Mouse (Mus musculus): ENCODE data around the gene Scaper. TPM values are rescaled to one million over a fixed set of nuclear protein-coding genes. Genes with fewer than 3 reads are reported as not detected.
A peak's percentile ranks its signal among the peaks of the same experiment; 100 is the strongest.

The Scaper gene
- polyA plus RNA-seq, 1 experiment from 2014 or later, result 20.5 TPM

DNA sequence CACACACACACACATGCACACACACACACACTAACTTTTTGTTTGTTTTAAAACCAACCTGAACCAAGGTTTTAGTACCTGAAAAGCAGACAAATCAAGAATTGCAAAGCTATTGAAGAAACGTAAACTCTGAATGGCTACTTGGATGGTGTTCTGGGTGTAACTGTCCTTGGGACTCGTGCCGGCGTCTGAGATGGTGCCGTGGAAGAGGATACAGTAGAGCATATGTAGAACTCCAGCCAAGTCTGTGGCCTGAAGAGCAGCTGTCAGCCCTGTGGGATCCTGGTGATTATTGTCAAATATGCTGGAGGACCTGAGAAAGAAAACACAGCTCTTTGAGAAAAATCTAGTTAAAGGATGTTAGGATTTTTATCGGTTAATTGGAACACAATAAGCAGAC is 351.8 kb downstream of the Scaper start:
- Histone ChIP-seq H3K36me3 (no peaks in the 10 kb centered on the region; the same call in 1 of the 2 replicates), H3K4me3 (no peak overlapping the region), H3K9ac (replicated peaks) (no peak overlapping the region), H3K27me3 (no peaks in the 10 kb centered on the region), H3K9me3 (no peaks in the 10 kb centered on the region), H3K4me2 (replicated peaks) (no peak overlapping the region), H3K27ac (replicated peaks) (no peak overlapping the region), H3K4me1 (no peaks in the 10 kb centered on the region)
- WGBS, result 93% methylated on average over 6 of the region's 6 CpGs
- no peak for ATAC-seq (ENCODE audit: low FRiP score, low read depth)

DNA sequence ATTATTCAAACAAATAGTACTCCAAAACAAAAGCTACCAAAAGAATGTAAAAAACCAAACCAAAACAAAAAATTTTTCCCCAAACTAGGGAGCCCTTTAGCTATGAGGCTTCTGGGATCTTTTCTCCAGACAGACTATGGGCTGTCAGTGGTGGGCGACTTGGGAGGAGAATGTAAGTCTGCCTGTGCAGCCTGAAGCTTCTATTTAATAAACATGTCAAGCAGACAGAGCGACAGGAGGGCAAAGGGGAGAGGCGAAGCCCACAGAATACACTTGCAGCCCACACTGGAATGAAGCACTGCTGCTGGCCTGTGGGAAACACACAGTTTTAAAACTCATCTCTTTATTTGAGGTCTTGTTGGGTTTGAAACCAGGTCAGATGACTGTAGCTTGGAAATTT is 356.5 kb downstream of the Scaper start:
- H3K9ac ChIP-seq (replicated peaks), result no peak overlapping the region
- WGBS, result 39% methylated on average over 3 of the region's 3 CpGs
- H3K27me3 ChIP-seq, result no peaks in the 10 kb centered on the region
- no peaks in the 10 kb centered on the region for H3K9me3 ChIP-seq
- no peak for ATAC-seq (ENCODE audit: low FRiP score, low read depth)
- H3K4me2 ChIP-seq (replicated peaks), result no peak overlapping the region
- H3K27ac ChIP-seq (replicated peaks), result no peak overlapping the region
- no peak overlapping the region for H3K4me3 ChIP-seq
- H3K4me1 ChIP-seq, result no peaks in the 10 kb centered on the region
- H3K36me3 ChIP-seq, result no peaks in the 10 kb centered on the region

DNA sequence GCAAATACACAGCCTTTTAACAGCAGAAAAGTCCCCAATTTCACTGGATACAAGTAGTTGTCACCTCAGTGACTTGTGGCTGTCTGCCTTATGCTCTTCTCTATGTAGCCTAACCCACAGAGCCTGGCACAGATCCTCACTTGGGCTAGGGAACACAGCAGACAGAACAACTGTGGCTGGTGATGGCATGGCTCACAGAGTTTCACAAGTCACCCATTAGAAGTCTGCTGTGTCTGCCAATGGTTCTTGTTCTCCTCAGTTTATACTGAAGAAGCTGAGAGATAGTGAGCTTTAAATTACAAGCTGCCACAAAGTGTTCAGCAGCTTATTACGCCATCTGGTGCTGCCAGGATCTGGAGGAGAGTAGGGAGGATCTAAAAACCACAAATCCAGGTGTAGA is 361.3 kb downstream of the Scaper start:
- H3K36me3 ChIP-seq, result no peaks in the 10 kb centered on the region
- ATAC-seq (ENCODE audit: low FRiP score, low read depth), result no peak
- no peak overlapping the region for H3K9ac ChIP-seq (replicated peaks)
- no peak overlapping the region for H3K4me3 ChIP-seq
- no peaks in the 10 kb centered on the region for H3K4me1 ChIP-seq
- no peaks in the 10 kb centered on the region for H3K9me3 ChIP-seq
- 80% methylated on average over 1 of the region's 1 CpGs for WGBS
- H3K4me2 ChIP-seq (replicated peaks), result no peak overlapping the region
- H3K27me3 ChIP-seq, result no peaks in the 10 kb centered on the region
- H3K27ac ChIP-seq (replicated peaks), result no peak overlapping the region

DNA sequence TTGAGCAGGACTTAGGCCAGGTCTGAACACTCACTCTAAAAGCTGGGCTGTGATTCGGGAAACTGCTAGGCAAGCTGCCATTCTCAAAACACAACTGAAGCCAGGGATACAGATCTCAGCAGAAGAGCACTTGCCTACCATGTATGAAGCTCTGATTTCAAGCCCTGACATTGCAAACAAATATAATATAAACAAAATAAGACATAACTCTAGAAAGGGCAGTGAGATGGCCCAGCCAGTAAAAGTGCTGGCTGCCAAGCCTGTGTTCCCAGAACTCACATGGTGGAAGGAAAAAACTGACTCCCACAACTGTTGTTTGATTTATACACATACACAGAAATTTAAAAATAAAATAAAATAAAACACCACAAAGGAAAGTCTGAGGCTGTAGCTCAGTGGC is 366.8 kb downstream of the Scaper start:
- Histone ChIP-seq H3K9me3 (no peaks in the 10 kb centered on the region), H3K4me2 (replicated peaks) (no peak overlapping the region)

DNA sequence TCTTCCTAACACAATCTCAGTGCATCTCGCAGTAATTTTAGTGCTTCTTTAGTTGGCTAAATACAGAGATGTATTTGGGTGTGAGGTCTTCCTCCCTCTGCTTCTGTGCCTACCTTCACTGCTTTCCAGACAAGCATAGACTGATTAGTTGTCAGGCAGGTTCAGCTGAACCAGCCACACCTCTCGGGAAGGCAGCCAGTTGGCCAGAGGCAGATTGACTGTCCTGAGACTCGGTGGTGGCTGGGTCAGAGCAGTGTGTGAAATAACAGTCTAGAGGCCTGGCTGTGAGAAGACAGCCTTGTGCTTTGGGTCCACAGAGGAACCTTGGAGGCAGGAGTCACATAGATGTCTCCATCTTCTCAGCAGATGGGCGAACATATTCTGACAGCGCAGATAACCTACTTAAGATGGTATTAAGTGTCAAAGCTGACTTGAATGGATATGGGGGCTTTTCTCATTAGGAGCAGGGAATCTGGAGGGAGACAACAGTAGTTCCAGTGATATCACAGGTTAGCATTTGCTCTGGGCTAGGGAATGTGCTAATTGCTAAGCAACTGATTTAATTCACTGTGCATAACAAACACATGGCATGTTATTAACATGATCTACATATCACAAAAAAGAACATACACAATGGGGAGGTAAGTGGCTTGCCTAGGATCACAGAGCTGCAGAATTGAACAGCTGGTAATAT is 369.3 kb downstream of the Scaper start:
- Histone ChIP-seq H3K27ac (replicated peaks) (no peak overlapping the region), H3K4me3 (no peak overlapping the region), H3K4me2 (replicated peaks) (no peak overlapping the region), H3K27me3 (no peaks in the 10 kb centered on the region), H3K9me3 (no peaks in the 10 kb centered on the region), H3K4me1 (no peaks in the 10 kb centered on the region), H3K36me3 (no peaks in the 10 kb centered on the region), H3K9ac (replicated peaks) (no peak overlapping the region)
- 77% methylated on average over 5 of the region's 5 CpGs for WGBS
- ATAC-seq (ENCODE audit: low FRiP score, low read depth), result no peak

More for the DNA sequence above, 366.8 kb downstream of the Scaper start:
- 87% methylated on average over 1 of the region's 1 CpGs for WGBS
- H3K36me3 ChIP-seq, result no peaks in the 10 kb centered on the region
- no peaks in the 10 kb centered on the region for H3K4me1 ChIP-seq
- no peak for ATAC-seq (ENCODE audit: low FRiP score, low read depth)
- no peak overlapping the region for H3K4me3 ChIP-seq
- no peak overlapping the region for H3K27ac ChIP-seq (replicated peaks)
- H3K9ac ChIP-seq (replicated peaks), result no peak overlapping the region
- H3K27me3 ChIP-seq, result no peaks in the 10 kb centered on the region

DNA sequence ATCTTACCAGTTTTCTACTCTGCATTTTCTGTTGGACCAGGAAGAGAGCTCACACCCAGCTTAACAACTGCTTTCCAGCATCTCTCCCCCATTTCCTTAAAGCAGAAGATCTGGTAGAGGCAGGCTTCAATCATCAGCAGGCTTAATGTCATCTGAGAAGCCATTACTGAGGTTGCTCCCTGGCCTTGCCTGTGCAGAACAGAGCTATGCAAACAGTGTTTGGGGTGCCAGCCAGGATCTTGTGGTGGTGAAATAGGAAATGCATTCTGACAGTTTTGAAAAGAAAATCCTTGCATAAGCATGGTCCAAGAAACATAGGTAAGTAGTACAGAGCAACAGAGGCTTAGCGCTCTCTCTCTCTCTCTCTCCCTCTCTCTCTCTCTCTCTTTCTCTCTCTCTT is 377.0 kb downstream of the Scaper start:
- Histone ChIP-seq H3K4me2 (replicated peaks) (no peak overlapping the region), H3K36me3 (no peaks in the 10 kb centered on the region), H3K9ac (replicated peaks) (no peak overlapping the region), H3K4me3 (no peak overlapping the region), H3K4me1 (no peaks in the 10 kb centered on the region), H3K27ac (replicated peaks) (no peak overlapping the region), H3K9me3 (no peaks in the 10 kb centered on the region), H3K27me3 (no peaks in the 10 kb centered on the region)
- 100% methylated on average over 1 of the region's 1 CpGs for WGBS
- ATAC-seq (ENCODE audit: low FRiP score, low read depth), result no peak

DNA sequence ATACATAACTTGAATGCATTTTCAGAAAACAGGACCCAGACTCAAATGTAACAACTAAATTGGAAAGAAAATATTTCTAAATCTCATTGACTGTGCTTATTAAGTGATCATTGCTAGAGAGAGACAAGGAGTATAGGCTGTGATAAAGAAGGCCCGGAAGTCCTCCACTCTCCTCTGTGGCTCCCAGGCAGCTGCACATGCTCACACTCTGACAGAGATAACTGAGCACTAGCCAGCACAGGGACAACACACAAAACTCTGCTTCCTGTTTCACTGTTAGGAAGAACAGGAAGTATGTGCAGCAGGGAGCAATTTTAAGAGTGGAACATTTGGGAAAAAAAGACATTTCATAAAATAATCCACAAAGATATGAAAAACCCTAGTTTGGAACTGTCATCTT is 382.9 kb downstream of the Scaper start:
- Histone ChIP-seq H3K36me3 (no peaks in the 10 kb centered on the region), H3K27me3 (peaks cover 12% of the 10 kb centered on the region), H3K4me3 (no peak overlapping the region), H3K9me3 (no peaks in the 10 kb centered on the region), H3K4me2 (replicated peaks) (no peak overlapping the region), H3K27ac (replicated peaks) (no peak overlapping the region), H3K9ac (replicated peaks) (no peak overlapping the region), H3K4me1 (no peaks in the 10 kb centered on the region)
- no peak for ATAC-seq (ENCODE audit: low FRiP score, low read depth)
- 72% methylated on average over 1 of the region's 1 CpGs for WGBS

DNA sequence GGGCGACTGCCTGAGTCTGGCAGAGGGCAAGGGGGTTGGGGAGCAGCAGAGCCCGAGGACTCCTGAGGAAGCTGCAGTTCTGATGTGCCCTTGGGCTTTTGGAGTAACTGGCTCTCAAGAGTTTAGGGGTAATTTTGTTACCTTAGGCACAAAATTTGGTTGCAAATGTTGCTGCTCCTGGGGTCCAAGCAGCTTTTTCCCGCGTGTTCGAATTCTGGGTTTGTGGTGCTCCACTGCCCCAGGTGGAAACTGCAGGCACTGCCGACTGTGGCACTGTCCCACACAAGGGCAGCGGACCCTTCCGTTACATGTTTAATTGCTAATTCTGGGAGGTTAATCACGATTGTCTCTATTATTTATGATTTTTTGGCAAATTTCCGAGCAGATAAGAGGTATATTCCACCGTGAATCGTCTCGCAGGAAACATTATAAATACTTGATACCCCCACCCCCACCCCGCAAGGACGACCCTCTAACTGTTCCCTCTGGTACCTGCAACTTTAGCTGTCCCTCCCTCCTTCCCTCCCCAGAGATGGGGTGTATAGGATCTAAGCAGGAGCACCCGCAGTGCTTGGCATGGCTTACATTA is 388.5 kb downstream of the Scaper start:
- Histone ChIP-seq H3K4me1 (peaks cover 14% of the 10 kb centered on the region), H3K27ac (replicated peaks) (no peak overlapping the region), H3K4me3 (no peak overlapping the region), H3K9me3 (no peaks in the 10 kb centered on the region), H3K36me3 (no peaks in the 10 kb centered on the region), H3K27me3 (peaks cover 64% of the 10 kb centered on the region), H3K4me2 (replicated peaks) (no peak overlapping the region), H3K9ac (replicated peaks) (no peak overlapping the region)
- WGBS, result 7% methylated on average over 16 of the region's 16 CpGs
- ATAC-seq (ENCODE audit: low FRiP score, low read depth), result no peak

DNA sequence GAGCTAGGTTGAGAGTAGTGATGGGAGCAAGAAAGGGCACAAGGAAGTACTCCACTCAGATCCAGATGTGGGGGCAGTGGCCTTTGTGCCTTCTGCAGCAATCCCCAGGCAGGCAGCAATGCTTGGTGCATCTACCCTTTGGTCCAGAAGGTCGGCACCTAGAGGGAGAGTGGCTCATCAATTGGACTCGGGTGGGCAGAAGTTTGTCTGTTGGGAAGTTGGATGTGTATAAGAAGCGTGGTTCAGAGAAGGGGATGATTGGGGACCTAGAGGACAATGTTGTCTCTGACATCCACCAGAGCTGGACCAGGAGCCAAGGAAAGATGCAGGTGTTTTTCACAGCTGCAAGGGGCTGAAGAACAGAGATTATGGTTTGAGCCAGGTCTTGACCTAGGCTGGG is 389.0 kb downstream of the Scaper start:
- Histone ChIP-seq H3K27me3 (peaks cover 69% of the 10 kb centered on the region), H3K36me3 (no peaks in the 10 kb centered on the region), H3K9ac (replicated peaks) (no peak overlapping the region), H3K4me1 (peaks cover 19% of the 10 kb centered on the region), H3K27ac (replicated peaks) (no peak overlapping the region), H3K9me3 (no peaks in the 10 kb centered on the region), H3K4me3 (no peak overlapping the region), H3K4me2 (replicated peaks) (no peak overlapping the region)
- no peak for ATAC-seq (ENCODE audit: low FRiP score, low read depth)
- 9% methylated on average over 3 of the region's 3 CpGs for WGBS

DNA sequence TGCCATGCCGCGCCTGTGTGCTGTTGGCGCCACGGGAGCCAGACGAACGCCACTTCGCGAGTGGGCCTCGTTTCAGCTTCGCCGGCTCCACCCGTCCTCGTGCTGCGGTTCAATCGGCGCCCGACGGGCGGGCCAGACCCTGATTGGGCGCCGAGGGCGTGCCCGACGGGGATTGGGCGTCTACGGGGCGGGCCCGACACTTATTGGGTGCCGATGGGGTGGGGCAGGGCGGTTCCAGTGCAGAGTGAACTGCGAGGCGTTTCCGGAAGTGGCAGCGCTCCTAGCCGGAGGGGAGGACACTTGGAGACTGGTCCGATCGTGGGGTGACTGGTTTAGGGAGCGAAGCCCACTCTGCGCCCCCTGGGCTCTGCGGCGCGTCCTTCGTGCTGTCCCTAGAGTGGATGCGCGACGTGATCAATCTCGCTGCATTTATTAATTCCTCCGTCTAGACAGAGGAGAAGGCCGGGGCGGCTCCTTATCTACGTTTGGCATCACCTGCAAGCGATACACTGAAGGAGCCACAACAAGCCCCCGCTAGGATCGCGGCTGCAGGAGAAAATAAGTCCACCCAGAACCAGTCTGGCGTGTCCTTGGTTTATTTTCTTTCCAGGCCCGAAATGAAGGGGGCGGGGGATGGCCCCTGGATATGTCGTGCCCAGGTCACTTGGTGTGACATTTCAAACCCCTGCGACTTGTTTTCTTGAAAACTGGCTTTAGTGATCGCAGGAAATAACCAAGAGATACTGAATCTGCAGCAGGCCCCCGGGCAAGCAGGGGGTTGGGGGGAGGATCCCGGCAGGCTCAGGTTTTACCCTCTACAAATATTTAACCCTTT is 391.5 kb downstream of the Scaper start:
- Histone ChIP-seq H3K36me3 (no peaks in the 10 kb centered on the region), H3K9me3 (no peaks in the 10 kb centered on the region), H3K4me2 (replicated peaks) (peak overlapping the region; percentile 39), H3K4me3 (peak overlapping the region; percentile 23), H3K27ac (replicated peaks) (no peak overlapping the region), H3K27me3 (peaks cover 88% of the 10 kb centered on the region), H3K4me1 (peaks cover 34% of the 10 kb centered on the region), H3K9ac (replicated peaks) (no peak overlapping the region)
- 1% methylated on average over 63 of the region's 63 CpGs for WGBS
- no peak for ATAC-seq (ENCODE audit: low FRiP score, low read depth)

DNA sequence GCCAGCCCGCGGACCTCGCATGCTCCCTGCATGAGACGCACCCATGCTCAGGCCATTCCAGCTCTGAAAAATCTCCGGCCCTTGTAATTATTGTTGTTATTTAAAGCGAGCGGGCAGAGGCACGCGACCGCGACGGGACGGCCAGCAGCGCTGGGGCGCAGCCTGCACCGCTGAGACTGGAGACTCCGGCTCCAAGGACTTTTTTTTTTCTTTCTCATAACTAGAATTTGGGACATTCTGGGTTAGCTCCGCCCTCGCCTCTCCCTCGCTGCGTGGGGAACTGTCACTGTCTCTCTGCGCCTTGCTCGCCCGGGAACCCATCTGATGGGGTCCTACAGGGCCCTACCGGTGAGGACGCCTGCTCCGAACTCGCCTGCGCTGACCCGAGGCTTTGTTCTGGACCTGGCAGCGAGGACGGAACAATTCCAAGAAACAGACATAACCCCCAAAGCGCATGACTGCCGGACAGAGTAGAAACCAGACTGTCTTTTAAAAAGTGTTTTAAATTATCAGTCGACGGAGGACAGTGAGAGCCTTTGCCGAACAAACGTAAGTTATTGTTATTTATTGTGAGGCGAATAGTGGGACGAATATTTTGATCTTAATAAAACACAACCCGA is 392.3 kb downstream of the Scaper start:
- ATAC-seq (ENCODE audit: low FRiP score, low read depth), result no peak
- H3K4me1 ChIP-seq, result peaks cover 35% of the 10 kb centered on the region
- peak overlapping the region; percentile 39; the same call in 1 of the 2 replicates for H3K4me2 ChIP-seq (replicated peaks)
- no peak overlapping the region for H3K27ac ChIP-seq (replicated peaks)
- no peaks in the 10 kb centered on the region for H3K9me3 ChIP-seq
- peak overlapping the region; percentile 23 for H3K4me3 ChIP-seq
- no peaks in the 10 kb centered on the region for H3K36me3 ChIP-seq
- no peak overlapping the region for H3K9ac ChIP-seq (replicated peaks)
- peaks cover 88% of the 10 kb centered on the region for H3K27me3 ChIP-seq
- WGBS, result 5% methylated on average over 41 of the region's 41 CpGs

All from midbrain, embryonic 12.5 days (tissue).